Mouse (Mus musculus) liver, embryonic 14.5 days (tissue): ENCODE measurements at regions not wholly inside any gene's neighbourhood (a gene's known extent, or its start where the extent isn't known, plus 50 kb on each side); places are given as distances from the start of the nearest gene placed in this dataset.

Experiments used
- CTCF ChIP-seq: IDR thresholded peaks from 2 replicates; pipeline ENCODE4 v1.5.1; 2016; ENCODE audit warnings: antibody characterized with exemption, low read depth, control low read depth
- EP300 ChIP-seq: IDR thresholded peaks from 2 replicates; pipeline ENCODE4 v1.6.1; 2016; ENCODE audit warnings: antibody characterized with exemption, low read depth

- TF ChIP-seq CTCF, result no peak
- no peak for TF ChIP-seq EP300
These were observed 115.6 kb upstream of the Ptprt start for GRCm38 (mm10) chr2:162776542-162776941.
